Mouse (Mus musculus) thymus, postnatal 0 days (tissue): Measurements from ENCODE around the gene Gm5148. TPM values are rescaled to one million over a fixed set of nuclear protein-coding genes. Genes with fewer than 3 reads are reported as not detected.
A peak's percentile ranks its signal among the peaks of the same experiment; 100 is the strongest.

Experiments
- DNase-seq: peaks from one replicate; pipeline ENCODE4 v3.0.0-alpha.2; 2015; ENCODE audit warnings: low spot score
- polyA plus RNA-seq: library from polyadenylated mRNA; unstranded; fragments of >200 nt; fragmentation: Nextera tagmentation; extraction: Ambion mirVana; gene quantifications from 2 replicates; pipeline ENCODE4 v1.2.1, GENCODE M21; 2015

The Gm5148 gene
- 6.0 and 6.1 TPM in 2 replicates for polyA plus RNA-seq

- DNase-seq = peak; percentile 81
Observed at GRCm38 (mm10) chr3:37724171-37724804, at the start of gene Gm5148. TSS of gene Gm5148 (minus strand) at chr3:37724490.

DNA sequence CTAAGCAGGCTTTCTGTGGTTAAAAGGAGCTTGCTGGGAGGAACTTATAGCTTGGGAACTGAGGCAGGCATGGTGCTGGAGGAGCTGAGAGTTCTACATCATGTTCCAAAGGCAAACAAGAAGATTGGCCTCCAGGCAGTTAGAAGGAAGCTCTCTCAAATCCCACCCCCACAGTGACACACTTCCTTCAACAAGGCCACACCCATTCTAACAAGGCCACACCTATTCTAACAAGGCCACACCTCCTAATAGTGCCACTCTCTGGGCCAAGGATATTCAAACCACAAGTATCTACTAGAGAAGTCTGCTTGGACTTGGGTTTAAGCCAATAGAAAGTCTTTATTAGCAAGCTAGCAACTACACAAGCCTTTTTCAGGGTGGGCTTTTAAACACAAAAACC is 46.7 kb upstream of the Gm5148 start:
- DNase-seq = no peak

GRCm38 (mm10) chr3:37769268-37769756 is 45.0 kb upstream of the Gm5148 start:
- peak; percentile 53 for DNase-seq

- DNase-seq = no peak
Observed at GRCm38 (mm10) chr3:37767147-37768015, 43.1 kb upstream of the Gm5148 start.

- no peak for DNase-seq
Observed at GRCm38 (mm10) chr3:37766628-37767027, 42.3 kb upstream of the Gm5148 start.

DNA sequence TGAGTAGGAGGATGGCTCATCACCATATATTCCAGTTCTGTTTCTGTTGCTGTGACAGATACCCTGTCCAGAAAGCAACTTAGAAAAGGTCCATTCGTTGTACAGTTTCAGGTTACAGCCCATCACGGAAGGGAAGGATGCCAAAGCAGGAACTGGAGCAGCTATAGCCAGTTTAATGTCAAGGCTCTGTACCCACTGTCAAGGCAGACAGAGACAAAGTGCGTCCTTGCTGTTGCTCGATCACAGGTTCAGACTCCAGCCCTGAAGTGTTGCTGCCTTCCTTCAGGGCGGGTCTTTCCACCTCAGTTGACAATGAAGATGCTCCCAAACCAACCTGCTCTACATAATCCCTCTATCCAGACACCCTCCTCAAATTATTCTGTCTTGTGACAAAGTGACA is 41.7 kb upstream of the Gm5148 start:
- DNase-seq = no peak

GRCm38 (mm10) chr3:37765275-37765674 is 41.0 kb upstream of the Gm5148 start:
- no peak for DNase-seq

DNA sequence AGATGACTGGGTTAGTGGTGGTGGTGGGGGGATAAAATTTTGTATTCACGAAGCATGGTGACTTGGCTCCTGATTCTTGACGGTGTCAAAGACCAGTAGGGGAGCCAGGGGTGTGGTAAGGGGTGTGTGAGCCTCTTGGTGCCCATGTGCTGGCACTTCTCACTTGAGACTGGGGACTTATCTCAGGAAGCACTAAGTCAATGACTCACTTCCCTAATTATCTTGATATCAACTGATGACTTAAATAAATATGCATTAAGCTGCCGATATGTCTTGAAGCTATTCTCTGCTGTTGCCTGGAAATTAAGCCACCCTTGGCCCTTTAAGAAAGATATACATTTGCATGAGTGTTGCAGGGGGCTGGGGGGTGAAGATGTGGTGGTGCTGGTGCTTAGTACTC is 38.0 kb upstream of the Gm5148 start:
- no peak for DNase-seq

GRCm38 (mm10) chr3:37761741-37762140 is 37.5 kb upstream of the Gm5148 start:
- DNase-seq = no peak

DNA sequence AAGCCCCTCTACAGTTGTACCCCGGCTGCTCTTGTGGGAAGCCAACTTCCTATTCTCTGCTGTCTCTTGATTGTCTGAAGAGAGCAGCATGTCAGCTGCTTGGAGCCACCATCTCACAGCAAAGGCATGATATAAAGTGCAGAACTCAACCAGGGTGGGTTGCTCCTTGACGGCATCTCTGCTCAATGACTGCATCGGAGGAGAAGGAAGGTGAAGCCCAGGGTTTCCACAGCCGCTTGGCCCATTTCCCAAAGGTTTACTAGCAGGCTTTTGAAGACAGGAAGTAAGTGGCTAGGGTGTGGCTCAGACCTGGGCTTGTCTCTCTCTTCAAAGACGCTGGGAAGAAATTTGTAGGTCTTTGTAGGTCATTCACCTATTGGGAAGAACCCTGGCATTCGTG is 36.6 kb upstream of the Gm5148 start:
- peak; percentile 56 for DNase-seq

- DNase-seq = no peak
Observed at GRCm38 (mm10) chr3:37758611-37759322, 34.5 kb upstream of the Gm5148 start.

GRCm38 (mm10) chr3:37758124-37758523 is 33.8 kb upstream of the Gm5148 start:
- DNase-seq = peak; percentile 43

DNA sequence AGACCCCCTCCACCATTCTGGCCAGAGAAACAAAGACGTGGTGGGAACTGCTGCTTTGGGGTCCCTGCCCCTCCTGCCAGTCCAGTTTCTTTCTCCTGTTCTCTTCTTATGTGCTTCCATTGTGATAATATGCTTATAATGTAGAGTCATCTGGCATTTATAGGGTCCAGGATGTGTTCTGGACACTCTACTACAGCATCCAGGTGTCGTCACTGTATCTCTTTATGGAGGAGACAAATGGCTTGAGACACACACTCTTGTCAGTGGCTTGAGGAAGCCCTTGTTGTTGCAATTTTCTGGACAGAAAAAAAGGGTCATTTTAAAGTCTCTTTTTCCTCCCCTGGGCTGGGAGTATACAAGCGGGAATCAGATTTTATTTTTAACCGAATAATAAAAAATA is 33.3 kb upstream of the Gm5148 start:
- DNase-seq = no peak

DNA sequence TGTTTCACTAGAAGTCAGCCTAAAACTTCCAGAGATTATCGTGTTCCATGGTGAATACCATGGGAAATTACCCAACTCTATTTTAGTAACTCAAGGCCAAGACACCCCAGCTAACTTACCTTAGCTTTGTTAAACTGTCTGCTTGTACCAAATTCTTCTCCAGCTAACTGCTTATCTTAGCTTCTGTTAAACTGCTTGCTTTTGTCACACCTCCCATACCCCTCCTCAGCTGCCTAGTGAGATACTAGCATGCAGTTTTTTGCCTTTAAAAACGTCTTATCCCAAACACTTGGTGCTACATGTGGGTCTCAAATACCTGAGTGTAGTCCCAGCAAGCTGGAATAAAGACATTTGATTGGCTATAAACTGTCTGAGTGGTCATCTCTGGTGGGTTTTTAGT is 31.7 kb upstream of the Gm5148 start:
- DNase-seq = no peak

DNA sequence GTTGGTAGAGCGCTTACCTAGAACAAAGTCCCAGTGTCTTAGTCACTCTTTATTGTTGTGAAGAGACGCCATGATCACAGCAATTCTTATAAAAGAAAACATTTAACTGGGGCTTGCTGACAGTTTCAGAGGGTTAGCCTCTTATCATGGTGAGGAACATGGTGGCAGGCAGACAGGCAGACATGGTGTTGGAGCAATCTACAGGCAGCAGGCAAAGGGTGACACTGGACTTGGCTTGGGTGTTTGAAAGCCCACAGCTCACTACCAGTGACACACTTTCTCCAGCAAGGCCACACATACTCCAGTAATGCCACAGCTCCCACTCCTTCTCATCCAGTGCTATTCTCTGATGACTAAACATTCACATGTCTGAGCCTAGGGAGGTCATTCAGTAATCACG is 30.3 kb upstream of the Gm5148 start:
- DNase-seq = no peak

- DNase-seq = no peak
Observed at GRCm38 (mm10) chr3:37753148-37753547, 28.9 kb upstream of the Gm5148 start.

DNA sequence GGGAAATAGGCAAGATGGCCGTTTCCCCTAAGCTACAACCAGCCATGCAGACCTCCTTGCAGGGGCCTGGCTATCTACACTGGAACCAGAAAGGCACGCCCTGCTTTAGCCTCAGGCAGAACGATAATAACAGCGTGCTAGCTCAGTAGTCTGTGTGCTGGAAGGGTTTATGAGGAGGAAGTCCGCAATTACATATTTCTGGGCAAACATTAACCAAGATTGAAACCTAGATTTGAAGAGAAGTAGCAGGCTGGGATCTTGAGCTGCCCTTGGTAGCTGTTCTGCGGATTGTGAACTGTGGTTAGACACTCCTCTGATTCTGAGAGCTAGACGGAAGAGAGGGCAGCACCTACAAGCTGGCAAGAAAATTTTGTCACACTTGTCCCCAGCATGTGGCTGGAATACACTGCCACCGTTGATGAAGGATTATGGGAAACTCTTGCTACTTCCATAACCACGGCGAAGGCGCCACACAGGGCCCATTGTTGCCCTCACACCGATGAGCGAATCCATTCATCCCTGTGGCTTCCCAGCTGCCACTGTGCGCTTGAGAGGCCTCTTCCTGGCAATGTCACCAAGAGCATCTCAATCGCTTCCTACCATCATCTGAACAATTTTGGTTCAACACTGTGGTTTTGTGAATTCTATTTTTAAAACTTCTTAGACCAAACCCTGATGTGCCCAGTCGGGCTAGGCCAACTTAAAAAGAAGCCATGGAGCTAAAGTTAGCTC is 23.9 kb upstream of the Gm5148 start:
- DNase-seq = no peak

DNA sequence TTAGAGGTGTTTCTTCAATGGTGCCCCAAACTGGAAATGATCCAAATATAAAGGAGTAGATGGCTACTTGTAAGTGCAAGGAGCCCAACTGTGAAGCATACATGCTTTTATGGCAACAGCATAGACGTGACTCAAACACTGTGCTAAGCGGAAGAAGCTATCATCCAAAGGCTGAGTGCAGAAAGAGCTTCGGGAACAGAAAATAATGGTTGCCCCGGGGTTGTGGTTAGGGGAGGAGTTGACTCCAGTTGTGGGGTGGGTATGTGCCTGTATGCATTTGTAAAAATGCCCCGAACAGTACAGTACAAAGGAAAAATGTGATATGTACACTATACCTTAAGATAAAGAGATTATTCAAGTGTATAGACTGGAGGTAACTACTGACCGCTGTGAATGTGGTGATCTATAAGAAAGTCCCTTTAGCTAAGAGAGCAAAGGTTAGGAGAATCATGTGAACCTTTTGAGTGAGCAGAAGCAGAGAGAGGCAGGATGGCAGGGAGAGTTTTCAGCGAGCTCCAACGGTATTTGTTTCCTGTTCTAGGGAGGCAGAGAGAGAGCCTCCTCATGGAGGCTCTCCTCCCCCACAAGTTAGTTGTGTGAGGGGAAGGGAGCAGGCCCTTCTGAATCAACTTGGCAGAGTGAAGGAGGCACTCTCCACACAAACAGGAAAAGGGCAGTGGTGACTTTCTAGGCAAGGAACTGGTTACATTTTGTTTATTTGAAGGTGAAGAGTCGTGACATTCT is 23.1 kb upstream of the Gm5148 start:
- no peak for DNase-seq

GRCm38 (mm10) chr3:37744050-37744449 is 19.8 kb upstream of the Gm5148 start:
- DNase-seq = no peak

- no peak for DNase-seq
Observed at GRCm38 (mm10) chr3:37739996-37740395, 15.7 kb upstream of the Gm5148 start.
